Mouse (Mus musculus) left cerebral cortex, postnatal 4 days (tissue): ENCODE results near the gene Ptprb. TPM values are rescaled to one million over a fixed set of nuclear protein-coding genes. Genes with fewer than 3 reads are reported as not detected.
A peak's percentile ranks its signal among the peaks of the same experiment; 100 is the strongest.

Experiments
- DNase-seq: peaks from one replicate; pipeline ENCODE4 v3.0.0-alpha.2; 2022
- intact Hi-C: fragments of 180-260 bp; cut with DNase I; formaldehyde crosslinking; loops from one replicate; pipeline ENCODE4 v1.15.1; 2025
- total RNA-seq, 2 experiments: library from RNA; stranded (reverse); gene quantifications; 2 replicates each; pipeline ENCODE4 v1.2.3; 2021

Gene Ptprb
- total RNA-seq, 2 experiments from 2014 or later: 12.5 to 13.7 TPM

DNA sequence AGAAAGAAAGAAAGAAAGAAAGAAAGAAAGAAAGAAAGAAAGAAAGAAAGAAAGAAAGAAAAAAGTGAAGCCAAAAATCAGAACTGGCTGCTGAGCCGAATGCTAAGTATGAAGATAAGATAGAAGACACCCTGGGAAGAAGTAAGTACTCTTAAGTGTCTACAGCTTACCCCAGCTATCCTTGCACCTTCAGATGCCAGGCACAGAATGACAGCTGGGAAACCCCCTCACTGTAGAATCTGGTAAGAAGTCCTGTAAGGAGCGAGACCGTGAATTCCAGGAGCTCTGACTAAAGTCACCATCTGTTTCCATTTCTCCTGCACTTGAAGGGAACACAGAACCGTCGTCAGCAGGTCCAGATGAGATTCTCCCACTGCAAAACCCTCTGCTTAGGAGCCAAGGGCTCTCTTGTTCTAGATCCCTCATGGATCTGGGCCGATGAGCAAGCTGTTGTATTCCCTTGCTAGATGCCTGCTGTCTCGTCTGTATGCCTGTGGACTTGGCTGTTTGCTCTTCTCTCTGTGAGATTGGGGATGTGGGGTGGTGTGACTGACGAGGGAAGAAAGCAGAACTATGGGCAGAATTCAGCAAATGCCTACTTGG, 15.9 kb downstream of the Ptprb start:
- intact Hi-C loops: no loop called here
- DNase-seq: no peak

DNA sequence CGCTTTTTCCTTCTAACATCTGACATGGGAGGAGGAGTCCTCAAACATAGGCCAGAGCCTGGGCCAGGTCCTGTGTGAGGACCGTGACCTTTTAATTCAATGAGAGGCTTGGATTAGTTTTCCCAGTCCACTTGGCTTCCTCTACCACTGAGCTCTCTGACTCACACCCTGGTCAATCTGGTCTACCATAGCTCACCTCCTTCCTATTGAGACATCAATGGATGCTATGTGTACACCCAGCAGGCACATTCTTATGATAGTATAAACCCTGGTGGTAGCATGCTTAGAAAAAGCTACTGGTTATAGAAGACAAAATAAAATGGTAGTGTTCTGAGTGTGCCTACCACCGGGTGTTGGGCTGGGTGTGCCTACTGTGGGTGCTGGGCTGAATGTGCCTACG, 21.1 kb downstream of the Ptprb start:
- DNase-seq: no peak
- intact Hi-C loops: no loop called here

DNA sequence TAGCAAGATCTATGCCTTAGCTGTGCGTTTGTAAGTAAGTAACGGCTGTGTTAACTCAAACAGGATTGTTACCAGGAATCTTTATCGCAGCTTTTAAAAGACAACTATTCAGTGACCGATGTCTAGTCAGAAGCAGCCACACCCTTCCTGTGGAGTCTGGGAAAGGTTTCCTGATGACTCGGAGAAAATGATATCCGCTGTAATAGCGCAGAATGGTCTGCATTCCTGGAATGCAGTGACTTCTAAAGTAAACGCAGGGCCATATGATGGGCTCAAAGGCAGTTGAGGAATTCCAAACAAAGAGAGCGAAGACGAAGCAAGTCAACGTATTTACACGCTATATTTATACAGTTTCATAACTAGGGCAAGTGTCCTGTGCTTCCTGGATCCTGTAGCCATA, 22.5 kb downstream of the Ptprb start:
- intact Hi-C loops: no loop called here
- no peak for DNase-seq

DNA sequence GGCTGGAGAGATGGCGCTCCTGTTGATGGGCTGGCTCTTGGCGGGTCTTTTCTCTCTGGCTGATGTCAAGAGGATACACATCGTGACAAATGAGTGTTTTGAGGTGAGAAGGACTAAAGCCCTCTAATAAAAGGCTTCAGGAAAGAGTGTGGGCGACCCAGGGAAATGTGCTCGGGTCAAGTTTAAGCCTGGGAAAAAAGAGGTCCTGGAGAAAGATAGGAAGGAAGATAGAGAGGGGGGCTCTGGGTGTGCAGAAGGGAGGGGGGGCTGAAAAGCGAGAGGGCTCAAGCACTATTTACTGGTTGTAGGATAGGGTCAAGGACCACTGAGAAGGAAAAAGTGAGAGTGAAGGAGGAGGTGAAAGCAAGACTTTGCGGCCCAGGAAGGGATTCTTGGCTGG, 25.5 kb downstream of the Ptprb start:
- no peak for DNase-seq
- intact Hi-C loops: no loop called here

DNA sequence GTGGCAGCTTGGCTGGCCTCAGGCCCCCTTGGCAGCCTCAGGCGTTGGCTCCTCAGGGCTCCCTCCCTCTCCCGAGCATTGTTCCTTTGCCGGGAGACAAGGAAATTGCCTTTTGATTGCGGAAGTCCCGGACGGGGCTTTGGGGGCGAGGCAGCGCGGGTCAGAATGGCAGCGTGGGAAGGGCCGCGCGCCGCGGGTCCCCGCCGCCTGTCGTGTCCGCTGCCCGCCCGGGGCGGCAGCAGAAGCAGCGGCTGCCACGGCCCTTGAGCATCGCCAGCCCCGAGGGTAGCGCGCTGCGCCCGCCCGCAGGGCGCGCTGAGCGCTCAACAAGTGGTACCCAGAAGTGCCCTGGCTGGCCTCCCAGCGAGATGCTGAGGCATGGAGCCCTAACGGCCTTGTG, 25.9 kb downstream of the Ptprb start:
- intact Hi-C loops: no loop called here

DNA sequence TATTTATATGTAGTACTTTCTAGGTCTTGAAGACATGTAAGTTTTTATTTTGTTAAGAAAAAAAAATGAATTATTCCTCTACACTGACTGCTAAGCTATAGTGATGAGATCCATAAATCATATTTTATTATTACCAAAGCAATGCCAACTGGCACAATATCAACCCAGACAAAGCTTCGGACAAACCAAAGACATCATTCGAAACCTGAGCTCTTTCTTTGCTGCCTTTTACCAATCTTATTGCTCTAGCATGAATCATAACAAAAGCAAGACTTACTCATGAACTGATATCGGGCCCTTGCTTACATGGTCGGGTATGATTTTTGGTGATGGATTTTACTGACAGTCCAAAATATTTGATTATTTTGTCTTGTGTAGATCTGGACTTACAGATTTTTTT, 29.0 kb downstream of the Ptprb start:
- intact Hi-C loops: no loop called here
- DNase-seq: no peak

More for the DNA sequence above, 25.9 kb downstream of the Ptprb start:
- peak; percentile 10 for DNase-seq

DNA sequence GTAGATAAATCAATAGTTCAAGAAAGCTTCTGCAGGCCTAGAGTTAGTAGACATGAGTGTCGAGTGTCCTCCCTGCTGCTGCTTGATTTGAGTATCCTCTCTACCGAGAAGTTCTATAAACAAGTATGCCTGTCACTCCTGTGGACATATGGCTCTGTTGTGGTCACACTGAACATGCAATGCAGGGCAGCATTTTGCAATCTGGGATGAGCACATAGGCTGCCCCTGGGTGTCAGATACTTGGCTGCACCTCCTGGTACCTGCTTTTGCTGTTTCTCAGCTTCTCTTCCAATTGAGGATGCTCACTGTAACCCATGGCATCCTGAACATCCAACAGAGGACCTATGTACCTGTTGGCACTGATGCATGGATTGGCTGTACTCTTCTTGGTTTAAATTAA, 34.1 kb downstream of the Ptprb start:
- DNase-seq: no peak
- intact Hi-C loops: no loop called here

DNA sequence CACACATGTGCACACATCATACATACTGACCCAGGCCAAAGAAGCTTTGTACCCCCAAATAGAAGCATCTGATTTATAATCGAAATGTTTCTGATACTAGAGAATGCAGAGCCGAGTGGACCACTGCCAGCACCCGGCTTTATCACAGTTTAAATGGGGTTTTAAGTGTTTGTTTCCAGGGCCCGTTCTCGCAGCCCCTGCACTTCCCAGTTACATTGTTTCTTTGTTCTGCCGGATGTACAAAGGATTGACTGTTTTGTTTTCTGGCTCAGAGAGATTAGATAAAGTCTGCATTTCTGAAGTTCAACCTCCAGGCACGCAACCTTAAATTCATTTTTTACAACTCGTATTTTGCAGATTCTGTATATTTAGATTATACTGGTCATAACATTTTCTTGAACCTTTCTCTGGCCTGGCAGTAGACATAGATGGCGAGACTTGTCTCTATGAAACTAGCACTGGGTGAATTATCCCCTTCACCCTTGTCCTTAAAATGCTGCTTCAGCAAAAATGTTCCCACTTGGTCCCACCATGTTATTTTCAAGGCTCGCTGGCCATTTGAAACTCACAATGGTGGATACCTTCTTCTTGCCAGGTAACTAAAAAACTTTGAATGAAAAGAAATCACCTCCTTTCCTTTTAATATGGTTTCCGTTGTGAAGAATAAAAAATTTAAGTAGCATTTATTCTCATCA, 35.3 kb downstream of the Ptprb start:
- no peak for DNase-seq
- intact Hi-C loops: no loop called here

DNA sequence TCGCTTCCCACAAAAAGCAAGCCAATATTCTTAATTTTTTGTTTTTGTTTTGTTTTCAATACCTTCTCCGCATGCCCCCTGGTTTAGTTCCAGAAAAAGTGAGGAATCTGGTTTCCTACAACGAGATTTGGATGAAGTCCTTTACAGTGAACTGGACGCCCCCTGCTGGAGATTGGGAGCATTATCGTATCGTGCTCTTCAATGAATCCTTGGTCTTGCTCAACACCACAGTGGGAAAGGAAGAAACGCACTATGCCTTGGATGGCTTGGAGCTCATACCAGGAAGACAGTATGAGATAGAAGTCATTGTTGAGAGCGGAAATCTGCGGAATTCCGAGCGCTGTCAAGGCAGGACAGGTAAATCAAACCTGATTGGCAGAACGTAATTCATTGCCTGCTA, 43.9 kb downstream of the Ptprb start:
- intact Hi-C loops: loop anchor here (2.0 kb wide), 1 partner anchor 110 kb away; no protein-coding TSS in a partner anchor
- DNase-seq: peak; percentile 82

DNA sequence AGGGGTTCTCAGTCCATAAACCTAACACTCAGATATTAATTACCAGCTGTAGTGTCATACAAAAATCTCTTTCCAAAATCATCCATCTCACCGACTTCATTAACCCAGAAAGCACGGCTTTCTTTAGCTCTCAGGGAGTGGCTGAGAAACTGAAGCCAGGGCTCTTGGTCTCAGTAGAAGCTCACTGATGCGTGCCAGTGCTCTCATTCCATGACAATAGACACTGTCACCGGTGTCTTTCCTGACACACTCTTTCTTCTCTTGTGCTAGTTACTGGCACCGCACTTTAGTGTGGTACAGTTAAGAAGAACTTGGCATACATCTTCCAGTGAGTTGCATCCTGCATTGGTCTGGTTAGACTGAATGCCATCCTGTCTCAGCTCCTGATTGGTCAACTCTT, 53.8 kb downstream of the Ptprb start:
- intact Hi-C loops: loop anchor here (5.0 to 10.0 kb wide), 2 partner anchors 508 to 566 kb away; partner anchors contain the start of gene Myrfl
- DNase-seq: no peak

DNA sequence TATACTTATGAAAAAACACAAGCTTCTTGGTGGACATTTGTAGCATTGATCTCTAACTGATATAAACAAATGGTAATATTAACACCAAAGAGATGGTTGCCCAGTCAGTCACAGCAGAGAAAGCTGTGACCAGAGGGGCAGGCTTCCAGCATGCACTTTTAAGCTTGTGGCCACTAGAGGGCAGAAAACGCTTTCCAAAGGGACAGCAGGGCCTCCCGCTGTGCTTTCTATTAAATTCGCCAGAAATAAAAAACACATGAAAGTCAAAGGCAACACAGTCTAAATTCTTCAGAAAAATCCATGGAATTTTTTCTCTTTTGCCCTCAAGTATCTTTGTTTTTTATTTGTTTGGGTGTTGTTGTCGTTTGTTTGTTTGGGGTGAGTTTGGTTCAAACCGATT, 55.1 kb downstream of the Ptprb start:
- DNase-seq: peak; percentile 85
- intact Hi-C loops: loop anchor here (5.0 kb wide), 1 partner anchor 142 kb away; the partner anchor contains the start of gene Kcnmb4

DNA sequence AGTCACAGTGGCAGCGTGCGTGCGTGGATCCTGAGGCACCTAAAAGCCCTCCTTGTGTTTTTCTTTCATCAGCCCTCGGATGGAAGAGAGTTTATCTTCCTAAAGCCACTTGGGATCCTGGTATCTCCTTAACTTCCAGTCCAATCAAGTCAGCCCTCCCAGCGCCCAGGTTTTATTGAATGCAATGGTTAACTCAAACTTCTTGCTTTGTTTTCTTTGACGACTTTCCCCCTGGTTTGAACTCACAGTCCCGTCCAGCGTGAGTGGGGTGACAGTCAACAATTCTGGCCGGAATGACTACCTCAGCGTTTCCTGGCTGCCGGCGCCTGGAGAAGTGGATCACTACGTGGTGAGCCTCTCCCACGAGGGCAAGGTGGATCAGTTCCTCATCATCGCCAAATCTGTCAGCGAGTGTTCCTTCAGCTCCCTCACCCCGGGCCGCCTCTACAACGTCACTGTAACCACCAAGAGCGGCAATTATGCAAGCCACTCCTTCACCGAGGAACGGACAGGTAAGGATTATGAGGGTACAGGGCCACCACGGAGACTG, 55.7 kb downstream of the Ptprb start:
- no peak for DNase-seq
- intact Hi-C loops: loop anchor here (5.0 kb wide), 1 partner anchor 141 kb away; the partner anchor contains the start of gene Kcnmb4

DNA sequence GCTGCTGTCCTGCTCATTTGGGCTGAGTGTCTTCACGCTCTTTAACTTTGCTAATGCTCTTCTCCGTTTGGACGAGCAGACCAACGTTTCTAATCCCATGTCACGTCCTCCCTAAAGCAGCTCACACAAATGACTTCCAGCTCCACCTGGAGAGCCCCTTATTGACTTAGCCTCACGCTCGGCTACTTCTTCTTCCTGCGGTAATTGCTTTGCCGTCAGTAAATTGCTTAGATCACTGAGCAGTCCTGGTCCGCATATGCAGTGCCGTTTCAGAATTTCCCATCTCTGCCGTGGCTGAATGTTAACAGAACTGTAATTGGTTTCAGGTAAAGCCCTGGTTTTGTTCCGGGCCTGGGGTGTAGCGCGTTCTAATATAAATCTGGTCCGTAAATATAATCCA, 58.3 kb downstream of the Ptprb start:
- intact Hi-C loops: loop anchor here (5.0 kb wide), 1 partner anchor 139 kb away; the partner anchor contains the start of gene Kcnmb4
- DNase-seq: no peak

DNA sequence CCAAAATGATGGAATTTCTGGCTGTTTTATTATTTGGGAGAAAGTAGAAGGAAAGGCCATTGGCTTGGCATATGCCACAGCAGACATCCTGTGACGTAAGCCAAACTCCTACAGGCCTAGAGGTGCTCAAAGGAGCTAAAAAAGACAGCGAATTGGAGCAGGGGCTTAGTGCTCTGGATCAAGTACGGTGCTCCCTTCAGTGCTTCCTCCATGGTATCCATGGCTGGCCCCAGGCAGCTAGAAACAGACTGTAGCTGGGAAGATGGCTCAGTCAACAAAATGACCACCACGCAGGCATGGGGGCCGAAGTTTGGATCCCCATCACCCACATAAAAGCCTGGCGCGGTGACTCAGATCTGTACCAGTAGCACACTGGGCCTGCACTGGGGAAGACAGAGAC, 58.8 kb downstream of the Ptprb start:
- intact Hi-C loops: loop anchor here (5.0 kb wide), 1 partner anchor 138 kb away; the partner anchor contains the start of gene Kcnmb4
- no peak for DNase-seq

DNA sequence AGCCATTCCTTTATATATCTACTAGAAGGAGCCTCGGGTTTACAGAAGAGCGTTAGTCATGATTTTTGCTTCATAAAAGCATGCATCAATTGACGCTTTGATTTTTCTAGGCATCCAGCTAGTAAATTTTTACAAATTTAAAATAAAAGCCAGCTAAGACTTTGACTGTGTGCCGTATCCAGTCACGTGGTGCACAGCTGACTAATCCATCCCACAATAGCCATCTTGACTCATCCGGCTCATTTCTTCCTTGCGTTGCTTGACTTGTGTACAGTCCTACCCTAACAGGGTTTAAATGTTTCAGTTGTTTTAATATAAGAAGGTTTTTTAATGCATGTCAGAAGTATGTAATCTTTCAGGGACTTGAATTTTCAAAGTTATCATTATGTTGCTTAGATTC, 60.0 kb downstream of the Ptprb start:
- DNase-seq: no peak
- intact Hi-C loops: no loop called here

DNA sequence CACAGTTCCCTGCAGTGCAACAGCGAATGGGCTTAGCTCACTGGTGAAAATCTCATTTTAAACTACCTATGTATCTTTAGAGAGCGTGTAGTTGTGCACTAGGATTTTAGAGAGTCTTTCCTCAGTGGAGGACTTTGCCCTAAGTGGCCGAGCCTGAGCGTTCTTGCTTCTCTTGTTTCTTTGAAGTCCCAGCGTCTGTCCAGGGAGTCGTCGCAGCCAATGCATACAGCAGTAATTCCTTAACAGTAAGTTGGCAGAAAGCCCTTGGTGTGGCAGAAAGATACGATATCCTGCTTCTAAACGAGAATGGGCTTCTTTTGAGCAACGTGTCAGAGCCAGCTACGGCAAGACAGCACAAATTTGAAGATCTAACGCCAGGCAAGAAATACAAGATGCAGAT, 65.9 kb downstream of the Ptprb start:
- DNase-seq: no peak
- intact Hi-C loops: no loop called here

DNA sequence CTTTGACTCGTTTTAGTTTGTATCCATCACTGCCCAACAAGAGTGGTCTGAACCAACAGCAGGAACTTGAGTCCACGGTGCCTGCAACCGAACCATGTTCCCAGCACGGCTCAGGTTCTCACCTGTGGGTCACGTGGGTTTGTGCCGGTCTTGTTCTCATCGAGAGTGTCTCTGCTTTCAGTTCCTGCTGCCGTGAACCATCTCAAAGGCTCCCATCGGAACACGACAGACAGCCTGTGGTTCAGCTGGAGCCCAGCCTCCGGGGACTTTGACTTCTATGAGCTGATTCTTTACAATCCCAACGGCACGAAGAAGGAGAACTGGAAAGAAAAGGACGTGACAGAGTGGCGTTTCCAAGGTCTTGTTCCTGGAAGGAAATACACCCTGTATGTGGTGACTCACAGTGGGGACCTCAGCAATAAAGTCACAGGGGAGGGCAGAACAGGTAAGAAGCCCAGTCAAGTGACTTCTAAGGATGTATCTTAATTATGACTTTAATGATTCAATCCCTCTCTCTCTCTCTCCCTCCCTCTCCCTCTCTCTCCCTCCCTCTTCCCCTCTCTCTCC, 71.4 kb downstream of the Ptprb start:
- DNase-seq: no peak
- intact Hi-C loops: no loop called here

DNA sequence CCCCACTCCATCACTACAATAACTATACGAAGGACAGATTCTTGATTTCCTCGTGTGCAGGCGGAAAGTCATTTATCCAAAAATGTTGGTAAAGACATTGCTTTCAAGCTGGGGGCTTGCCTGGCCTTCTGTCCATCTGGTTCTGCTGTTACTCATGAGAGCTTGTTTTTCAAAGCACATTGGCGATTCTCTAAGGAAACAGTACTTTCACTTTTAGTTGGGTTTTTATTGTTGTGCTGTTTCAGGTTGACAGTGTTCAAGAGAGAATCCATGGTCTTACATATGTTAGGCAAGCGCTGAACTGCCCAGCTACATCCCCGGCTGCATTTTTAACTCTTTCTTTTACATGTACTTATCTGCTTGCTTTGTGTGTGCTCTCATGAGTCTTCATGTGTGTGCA, 73.7 kb downstream of the Ptprb start:
- DNase-seq: no peak
- intact Hi-C loops: no loop called here

DNA sequence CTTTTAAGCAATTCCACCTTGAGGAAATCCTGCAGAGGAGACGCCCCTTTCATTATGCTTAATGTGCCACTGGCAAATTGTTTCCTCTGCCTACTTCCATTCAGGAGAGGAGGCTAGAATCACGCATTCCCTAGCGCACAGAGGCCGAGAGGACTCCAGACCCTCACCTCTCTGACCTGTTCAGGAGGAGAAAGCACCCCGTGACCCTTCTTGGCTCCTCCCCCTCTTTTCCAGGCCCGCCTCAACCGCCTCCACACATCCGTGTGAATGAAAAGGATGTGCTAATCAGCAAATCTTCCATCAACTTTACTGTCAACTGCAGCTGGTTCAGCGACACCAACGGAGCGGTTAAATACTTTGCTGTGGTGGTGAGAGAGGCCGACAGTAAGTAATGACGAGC, 75.2 kb downstream of the Ptprb start:
- intact Hi-C loops: no loop called here
- DNase-seq: no peak

DNA sequence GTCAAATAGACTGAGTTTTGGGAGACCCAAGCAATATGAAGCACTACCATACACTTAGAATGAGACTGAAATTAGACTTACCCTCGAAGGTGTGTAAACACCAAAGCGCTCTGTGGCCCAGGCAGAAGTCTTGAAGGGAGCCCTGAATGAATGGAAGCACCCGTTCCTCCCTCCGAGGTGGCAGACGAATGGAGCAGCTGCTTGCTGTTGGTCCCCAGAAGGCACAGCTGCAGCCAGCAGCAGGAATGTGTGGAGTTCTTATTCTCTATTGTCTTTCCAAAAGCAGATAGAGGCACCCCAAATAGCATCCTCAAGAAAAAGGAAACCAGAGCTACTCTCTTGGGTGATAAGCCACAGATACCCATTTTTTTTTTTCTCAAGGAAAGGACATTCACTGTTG, 79.0 kb downstream of the Ptprb start:
- intact Hi-C loops: no loop called here
- no peak for DNase-seq

DNA sequence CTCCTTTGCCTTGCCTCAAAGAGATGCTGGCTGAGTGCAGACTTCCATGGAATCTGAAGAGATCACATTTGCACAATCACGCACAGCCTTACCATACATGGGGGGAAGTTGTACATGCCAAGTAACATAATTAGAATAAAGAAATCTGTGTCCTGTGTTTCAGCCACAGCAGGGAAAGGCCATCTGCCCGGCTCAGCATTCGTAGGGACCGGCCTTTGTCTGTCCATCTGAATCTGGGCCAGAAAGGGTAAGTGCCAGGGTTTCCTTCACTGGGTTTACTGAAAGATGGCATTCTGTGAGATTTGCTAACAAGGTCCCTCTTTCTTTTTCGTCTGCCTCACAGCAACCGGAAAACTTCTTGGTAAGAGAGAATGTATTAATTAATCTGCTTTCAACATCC, 86.9 kb downstream of the Ptprb start:
- peak; percentile 92 for DNase-seq
- intact Hi-C loops: no loop called here

DNA sequence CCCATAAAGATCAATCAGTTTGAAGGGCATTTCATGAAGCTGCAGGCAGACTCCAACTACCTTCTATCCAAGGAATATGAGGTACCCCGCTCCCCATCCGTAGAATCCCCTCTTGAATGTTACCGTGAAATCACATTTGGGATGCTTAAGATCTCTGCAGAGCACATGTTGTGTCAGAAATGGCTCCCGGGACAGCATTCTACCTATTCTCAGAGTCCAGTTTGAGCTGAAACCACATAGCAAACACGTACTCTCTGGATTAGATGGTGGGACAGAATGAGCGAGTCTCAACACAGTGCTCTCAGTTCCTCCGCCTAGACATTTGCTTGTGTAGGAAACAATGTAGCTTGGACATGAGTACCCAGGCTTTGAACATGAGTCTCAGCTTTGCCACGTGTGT, 87.3 kb downstream of the Ptprb start:
- intact Hi-C loops: no loop called here
- no peak for DNase-seq
